Mouse (Mus musculus) embryonic facial prominence, embryonic 15.5 days (tissue): ENCODE data around the gene Scpep1. TPM values are rescaled to one million over a fixed set of nuclear protein-coding genes. Genes with fewer than 3 reads are reported as not detected.

Experiments used
- ATAC-seq: fragments of 200-750 bp; cut with Nextera tagmentation; 2 replicates; pipeline ENCODE4 v1.8.0; 2017; ENCODE audit warnings: low read depth, moderate TSS enrichment; ENCODE audit not compliant: insufficient number of reproducible peaks, low FRiP score, low TSS enrichment
- H3K27ac ChIP-seq: fragments of 300-500 bp; sonication (generic); replicated peaks from 2 replicates; pipeline ENCODE4 v1.5.1; 2015; ENCODE audit warnings: mild to moderate bottlenecking, inconsistent platforms
- H3K27me3 ChIP-seq: fragments of 300-500 bp; sonication (generic); 2 replicates; pipeline ENCODE4 v1.6.1; 2015; ENCODE audit warnings: inconsistent platforms
- H3K36me3 ChIP-seq: fragments of 300-500 bp; sonication (generic); 2 replicates; pipeline ENCODE4 v1.6.1; 2015; ENCODE audit warnings: mild to moderate bottlenecking, inconsistent platforms
- H3K4me1 ChIP-seq: fragments of 300-500 bp; sonication (generic); 2 replicates; pipeline ENCODE4 v1.6.1; 2015; ENCODE audit warnings: inconsistent platforms
- H3K4me2 ChIP-seq: fragments of 300-500 bp; sonication (generic); replicated peaks from 2 replicates; pipeline ENCODE4 v1.6.1; 2015; ENCODE audit warnings: mild to moderate bottlenecking, inconsistent platforms
- H3K4me3 ChIP-seq: fragments of 300-500 bp; sonication (generic); replicated peaks from 2 replicates; pipeline ENCODE4 v1.5.1; 2015; ENCODE audit warnings: mild to moderate bottlenecking, inconsistent platforms
- H3K9ac ChIP-seq: fragments of 300-500 bp; sonication (generic); 2 replicates; pipeline ENCODE4 v1.6.1; 2015; ENCODE audit warnings: inconsistent platforms
- H3K9me3 ChIP-seq: fragments of 300-500 bp; sonication (generic); replicated peaks from 2 replicates; pipeline ENCODE4 v1.6.1; 2016; ENCODE audit warnings: inconsistent platforms
- WGBS: fragments of 180-500 bp; shearing (Covaris S2); methylation state at CpG from one replicate; pipeline ENCODE4 v1.1.7; 2015; 5-methylcytosine and 5-hydroxymethylcytosine counted together
- polyA plus RNA-seq: library from polyadenylated mRNA; unstranded; fragments of >200 nt; fragmentation: Nextera tagmentation; extraction: Ambion mirVana; gene quantifications from 2 replicates; pipeline ENCODE4 v1.2.1, GENCODE M21; 2015

Scpep1 gene
- polyA plus RNA-seq, 1 experiment from 2014 or later: 103 TPM

DNA sequence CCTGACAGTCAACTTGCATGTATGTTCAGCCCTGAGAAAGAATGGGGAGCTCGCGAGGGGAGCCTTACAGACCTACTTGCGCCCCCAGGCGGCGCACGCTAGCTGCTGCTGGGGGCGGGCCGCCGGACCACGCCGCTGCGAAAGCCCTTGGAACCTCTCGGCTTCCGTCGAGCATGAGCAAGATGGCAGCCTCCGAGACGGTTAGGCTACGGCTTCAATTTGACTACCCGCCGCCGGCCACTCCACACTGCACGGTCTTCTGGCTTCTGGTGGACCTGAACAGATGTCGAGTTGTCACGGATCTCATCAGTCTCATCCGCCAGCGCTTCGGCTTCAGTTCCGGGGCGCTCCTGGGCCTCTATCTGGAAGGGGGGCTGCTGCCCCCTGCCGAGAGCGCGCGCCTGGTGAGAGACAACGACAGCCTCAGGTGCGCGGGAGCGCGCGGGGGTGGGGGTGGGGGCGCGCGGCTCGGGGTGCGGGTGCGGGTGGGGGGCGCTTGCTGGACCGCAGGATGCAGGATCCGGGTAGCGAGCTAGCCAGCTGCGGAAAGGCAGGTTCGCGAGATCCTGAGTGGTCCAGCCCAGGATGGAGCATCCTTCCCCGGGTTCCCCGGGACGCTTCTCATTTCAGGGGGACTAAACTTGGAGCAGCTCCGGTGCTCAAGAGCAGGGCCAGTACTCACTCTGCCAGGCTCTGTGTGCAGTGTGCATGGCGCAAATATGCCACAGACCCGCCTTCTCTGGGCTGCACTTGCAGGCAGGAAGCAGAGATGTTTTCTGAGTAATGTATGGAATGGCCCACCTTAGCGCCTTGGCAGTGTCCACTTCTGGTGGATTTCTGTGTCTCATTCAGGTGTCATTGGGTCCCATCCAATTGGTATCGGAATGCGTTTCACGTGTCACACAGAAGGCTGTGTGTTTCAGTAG, 18.8 kb upstream of the Scpep1 start:
- no peaks in the 10 kb centered on the region for H3K27me3 ChIP-seq
- peak overlapping the region; percentile 86 for H3K27ac ChIP-seq
- peak overlapping the region; percentile 69 for H3K4me3 ChIP-seq
- peak overlapping the region; percentile 75 for H3K4me2 ChIP-seq
- ATAC-seq: peak; percentile 81
- peaks cover 9% of the 10 kb centered on the region for H3K4me1 ChIP-seq
- WGBS: under 1% methylated on average over 62 of the region's 62 CpGs
- no peaks in the 10 kb centered on the region for H3K9me3 ChIP-seq
- H3K36me3 ChIP-seq: no peaks in the 10 kb centered on the region
- H3K9ac ChIP-seq: peak overlapping the region; percentile 55

DNA sequence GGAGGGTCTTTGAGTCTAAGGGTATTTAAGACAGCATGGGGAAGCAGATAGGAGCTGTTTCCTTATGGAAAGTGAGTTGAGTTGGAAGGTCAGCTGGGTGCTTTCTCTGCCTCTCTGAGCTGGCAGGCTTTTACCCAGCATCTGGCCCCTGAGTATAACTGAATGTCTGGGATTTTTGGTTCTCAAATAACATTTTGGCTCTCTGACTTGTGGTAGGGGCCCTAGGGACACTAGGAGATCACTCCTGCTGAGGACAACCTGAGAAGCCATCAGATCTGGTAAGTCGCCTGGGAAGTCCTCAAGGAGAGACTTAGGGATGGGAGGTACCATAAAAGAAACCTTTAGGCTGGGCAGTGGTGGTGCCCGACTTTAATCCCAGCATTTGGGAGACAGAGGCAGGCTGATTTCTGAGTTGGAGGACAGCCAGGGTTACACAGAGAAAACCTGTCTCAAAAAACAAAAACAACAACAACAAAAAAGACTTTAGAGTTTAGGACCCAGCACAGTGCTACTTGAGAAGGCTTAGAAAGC, 15.0 kb upstream of the Scpep1 start, which contains the start of gene Coil:
Coil (plus strand) TSS at position 51 of the 531 bp plus-strand sequence.
- WGBS: 27% methylated on average over 2 of the region's 2 CpGs
- H3K9ac ChIP-seq: no peak within 1 kb of the TSS
- no peak within 1 kb of the TSS for H3K27ac ChIP-seq
- ATAC-seq: no peak
- no peaks in the 10 kb centered on the region for H3K9me3 ChIP-seq
- no peak within 1 kb of the TSS for H3K4me2 ChIP-seq
- H3K4me3 ChIP-seq: no peak within 1 kb of the TSS
- no peaks in the 10 kb centered on the region for H3K36me3 ChIP-seq
- H3K27me3 ChIP-seq: no peaks in the 10 kb centered on the region
- H3K4me1 ChIP-seq: peaks cover 9% of the 10 kb centered on the region

DNA sequence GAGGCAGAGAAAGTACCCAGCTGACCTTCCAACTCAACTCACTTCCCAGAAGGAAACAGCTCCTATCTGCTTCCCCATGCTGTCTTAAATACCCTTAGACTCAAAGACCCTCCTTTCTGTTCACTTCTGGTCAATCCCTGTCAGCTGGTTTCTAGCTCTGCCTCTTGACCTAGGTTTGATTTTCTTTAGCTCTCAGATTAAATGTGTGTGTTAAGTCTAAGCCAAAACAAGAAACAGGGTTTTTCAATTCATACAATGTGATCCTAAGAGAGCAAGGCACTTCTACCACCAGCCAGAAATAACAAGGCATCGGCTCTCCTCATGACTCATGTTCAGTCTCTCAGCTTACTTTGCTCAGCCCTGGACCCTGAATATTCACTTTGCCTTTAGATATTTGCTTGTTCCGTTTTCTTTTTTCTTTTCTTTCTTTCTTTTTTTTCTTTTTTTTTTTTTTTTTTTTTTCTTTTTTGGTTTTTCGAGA, 11.7 kb upstream of the Scpep1 start, which contains the start of gene Elobl:
Elobl (minus strand) TSS at position 51 of the 481 bp plus-strand sequence.
- H3K36me3 ChIP-seq: no peaks in the 10 kb centered on the region
- H3K4me3 ChIP-seq: no peak within 1 kb of the TSS
- no peak within 1 kb of the TSS for H3K27ac ChIP-seq
- H3K4me1 ChIP-seq: no peaks in the 10 kb centered on the region
- WGBS: 88% methylated on average over 2 of the region's 3 CpGs
- H3K9ac ChIP-seq: no peak within 1 kb of the TSS
- H3K9me3 ChIP-seq: no peaks in the 10 kb centered on the region
- H3K4me2 ChIP-seq: no peak within 1 kb of the TSS
- no peaks in the 10 kb centered on the region for H3K27me3 ChIP-seq
- ATAC-seq: no peak

DNA sequence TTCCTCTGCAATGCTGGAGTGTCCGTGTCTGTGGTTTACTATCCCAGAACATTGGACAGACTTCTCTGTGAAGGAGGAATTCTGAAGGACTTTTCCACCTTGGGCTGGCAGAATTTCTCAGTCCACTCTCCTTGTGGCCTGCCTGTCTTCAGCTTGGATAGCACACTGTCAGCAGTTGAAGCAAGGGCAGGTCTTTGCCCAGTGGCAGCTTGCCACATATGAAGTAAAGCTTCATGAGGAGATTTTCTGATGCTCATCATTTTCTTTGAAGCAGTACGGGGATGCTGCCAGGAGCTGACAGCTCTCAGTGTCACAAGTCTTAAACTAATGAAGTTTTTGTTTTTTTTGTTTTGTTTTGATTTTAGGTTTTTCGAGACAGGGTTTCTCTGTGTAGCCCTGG, 3.6 kb upstream of the Scpep1 start:
- peaks cover 11% of the 10 kb centered on the region; the same call in 1 of the 2 replicates for H3K4me1 ChIP-seq
- no peaks in the 10 kb centered on the region for H3K36me3 ChIP-seq
- H3K27ac ChIP-seq: no peak overlapping the region
- H3K9ac ChIP-seq: no peak overlapping the region
- H3K4me2 ChIP-seq: no peak overlapping the region
- ATAC-seq: no peak
- no peaks in the 10 kb centered on the region for H3K27me3 ChIP-seq
- no peaks in the 10 kb centered on the region for H3K9me3 ChIP-seq
- H3K4me3 ChIP-seq: no peak overlapping the region
- WGBS: 73% methylated on average over 3 of the region's 3 CpGs

DNA sequence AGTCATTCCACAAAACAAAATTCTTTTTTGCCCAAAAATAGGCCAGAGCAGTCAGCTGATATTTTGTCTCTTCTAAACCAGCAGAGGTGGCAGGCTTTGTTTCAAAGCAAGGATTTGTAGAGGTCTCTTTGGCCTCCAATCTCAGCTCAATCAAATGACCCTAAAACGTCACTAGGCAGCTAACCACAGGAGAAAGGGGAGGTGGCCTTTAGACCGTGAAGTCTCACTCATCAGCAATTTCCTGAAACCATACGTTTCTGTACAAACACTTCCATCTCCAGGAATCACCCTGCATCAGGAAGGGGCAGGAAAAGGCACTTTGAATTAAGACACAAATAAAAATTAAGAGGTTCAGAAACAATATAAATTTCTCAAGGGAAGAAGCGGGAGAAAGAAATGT, 462 bp downstream of the Scpep1 start:
- peak; percentile 52; the same call in 1 of the 2 replicates for ATAC-seq
- H3K4me2 ChIP-seq: peak overlapping the region; percentile 53
- no peaks in the 10 kb centered on the region for H3K27me3 ChIP-seq
- H3K4me3 ChIP-seq: peak overlapping the region; percentile 59
- 0 out of 2 replicates have a peak, but pooled peaks cover 4% of the 10 kb centered on the region for H3K36me3 ChIP-seq
- H3K9me3 ChIP-seq: no peaks in the 10 kb centered on the region
- peak overlapping the region; percentile 9; the same call in 1 of the 2 replicates for H3K9ac ChIP-seq
- peak overlapping the region; percentile 58; the same call in 1 of the 2 replicates for H3K27ac ChIP-seq
- WGBS: under 1% methylated on average over 4 of the region's 4 CpGs
- H3K4me1 ChIP-seq: peaks cover 11% of the 10 kb centered on the region; the same call in 1 of the 2 replicates

DNA sequence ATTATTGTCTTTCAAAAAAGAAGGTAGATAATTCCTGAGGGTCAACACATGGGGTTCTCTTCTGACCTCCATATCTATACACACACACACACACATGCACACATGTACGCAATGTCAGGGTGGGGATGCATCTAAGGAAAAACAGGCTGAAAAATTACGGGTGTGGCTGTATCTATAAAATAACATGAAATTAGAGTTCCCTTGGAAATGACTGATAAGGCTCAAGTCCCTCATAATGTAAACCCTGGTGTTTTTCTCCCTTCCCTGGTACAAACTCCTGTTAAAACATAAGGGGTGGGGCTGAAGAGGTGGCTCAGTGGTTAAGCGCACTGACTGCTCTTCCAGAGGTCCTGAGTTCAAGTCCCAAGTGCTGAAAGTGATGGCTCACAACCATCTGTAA, 1.7 kb downstream of the Scpep1 start:
- Histone ChIP-seq H3K36me3 (0 out of 2 replicates have a peak, but pooled peaks cover 4% of the 10 kb centered on the region), H3K9ac (no peak overlapping the region), H3K27ac (no peak overlapping the region), H3K27me3 (no peaks in the 10 kb centered on the region), H3K9me3 (no peaks in the 10 kb centered on the region), H3K4me1 (peaks cover 11% of the 10 kb centered on the region; the same call in 1 of the 2 replicates), H3K4me2 (no peak overlapping the region), H3K4me3 (no peak overlapping the region)
- ATAC-seq: no peak
- 92% methylated on average over 3 of the region's 3 CpGs for WGBS

DNA sequence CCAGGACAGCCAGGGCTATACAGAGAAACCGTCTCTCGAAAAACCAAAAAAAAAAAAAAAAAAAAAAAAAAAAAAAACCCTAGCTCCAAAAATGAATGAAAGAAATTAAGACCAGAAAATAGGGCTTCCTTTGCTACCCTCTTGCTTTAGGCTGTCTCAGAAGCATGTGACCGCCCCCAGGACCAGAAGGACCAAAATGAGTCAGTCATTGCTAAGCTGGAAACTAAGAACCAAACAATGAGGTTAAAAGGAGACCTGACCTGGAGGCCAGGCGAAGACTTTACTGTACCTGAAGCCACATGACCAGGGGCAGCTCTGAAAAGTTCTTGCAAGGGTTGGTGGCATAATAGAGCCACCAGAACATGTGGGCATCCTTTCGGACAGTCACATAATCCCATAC, 3.1 kb downstream of the Scpep1 start:
- Histone ChIP-seq H3K4me1 (peaks cover 11% of the 10 kb centered on the region; the same call in 1 of the 2 replicates), H3K27ac (no peak overlapping the region), H3K36me3 (0 out of 2 replicates have a peak, but pooled peaks cover 4% of the 10 kb centered on the region), H3K4me2 (no peak overlapping the region), H3K9me3 (no peaks in the 10 kb centered on the region), H3K4me3 (no peak overlapping the region), H3K9ac (no peak overlapping the region), H3K27me3 (no peaks in the 10 kb centered on the region)
- no peak for ATAC-seq
- 88% methylated on average over 5 of the region's 5 CpGs for WGBS

DNA sequence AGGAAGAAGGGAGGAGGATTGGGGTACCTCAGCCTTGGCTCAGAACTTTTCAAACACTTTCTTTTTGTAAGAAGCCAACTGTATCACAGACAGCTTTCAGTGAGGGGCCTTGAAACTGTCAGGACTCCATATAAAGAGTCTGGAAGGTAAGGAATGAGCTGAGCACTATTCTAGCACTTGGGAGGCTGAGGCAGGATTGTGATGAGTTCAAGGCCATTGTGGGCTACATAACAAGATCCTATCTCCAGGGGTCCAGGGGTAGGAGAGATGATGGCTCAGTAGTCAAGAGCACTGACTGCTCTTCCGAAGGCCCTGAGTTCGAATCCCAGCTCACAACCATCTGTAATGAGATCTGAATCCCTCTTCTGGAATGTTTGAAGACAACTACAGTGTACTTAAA, 3.7 kb downstream of the Scpep1 start:
- 88% methylated on average over 2 of the region's 2 CpGs for WGBS

DNA sequence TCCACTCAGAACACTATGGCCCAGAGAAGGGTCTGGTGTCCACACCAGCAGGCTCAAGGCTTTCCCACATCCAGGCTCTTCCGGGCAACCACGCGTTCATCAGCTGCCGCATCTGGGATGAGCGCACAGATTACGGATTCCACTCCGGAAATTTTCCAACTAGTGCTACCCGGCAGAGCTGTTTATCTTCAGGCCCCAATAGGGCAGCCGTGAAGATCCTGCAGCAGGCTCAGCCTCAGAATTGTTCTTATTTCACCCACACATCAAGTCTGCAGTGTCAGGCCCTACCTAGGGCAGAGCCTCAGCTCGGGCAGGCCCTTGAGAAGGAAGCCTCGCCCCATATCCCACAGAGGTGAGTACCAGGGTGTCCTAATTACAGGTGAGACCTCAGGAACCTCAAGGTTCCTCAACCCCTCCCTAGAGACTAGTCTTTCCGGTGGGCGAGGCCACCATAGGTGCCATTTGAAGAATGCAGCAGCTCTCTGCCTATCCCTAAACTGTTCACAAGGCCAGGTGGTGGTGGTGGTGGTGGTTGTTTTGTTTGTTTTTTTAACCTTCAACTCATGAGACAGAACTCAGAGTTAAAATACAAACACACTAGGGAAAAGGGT, 4.5 kb downstream of the Scpep1 start:
- WGBS: 79% methylated on average over 13 of the region's 13 CpGs
- Histone ChIP-seq H3K27ac (no peak overlapping the region), H3K9me3 (no peaks in the 10 kb centered on the region), H3K36me3 (0 out of 2 replicates have a peak, but pooled peaks cover 11% of the 10 kb centered on the region), H3K9ac (no peak overlapping the region), H3K4me3 (no peak overlapping the region), H3K4me2 (no peak overlapping the region), H3K27me3 (no peaks in the 10 kb centered on the region), H3K4me1 (peaks cover 10% of the 10 kb centered on the region; the same call in 1 of the 2 replicates)
- ATAC-seq: no peak

More for the DNA sequence above, 3.7 kb downstream of the Scpep1 start:
- 0 out of 2 replicates have a peak, but pooled peaks cover 10% of the 10 kb centered on the region for H3K36me3 ChIP-seq
- no peaks in the 10 kb centered on the region for H3K27me3 ChIP-seq
- H3K4me2 ChIP-seq: no peak overlapping the region
- H3K4me3 ChIP-seq: no peak overlapping the region
- peaks cover 11% of the 10 kb centered on the region; the same call in 1 of the 2 replicates for H3K4me1 ChIP-seq
- H3K27ac ChIP-seq: no peak overlapping the region
- ATAC-seq: no peak
- no peak overlapping the region for H3K9ac ChIP-seq
- no peaks in the 10 kb centered on the region for H3K9me3 ChIP-seq

DNA sequence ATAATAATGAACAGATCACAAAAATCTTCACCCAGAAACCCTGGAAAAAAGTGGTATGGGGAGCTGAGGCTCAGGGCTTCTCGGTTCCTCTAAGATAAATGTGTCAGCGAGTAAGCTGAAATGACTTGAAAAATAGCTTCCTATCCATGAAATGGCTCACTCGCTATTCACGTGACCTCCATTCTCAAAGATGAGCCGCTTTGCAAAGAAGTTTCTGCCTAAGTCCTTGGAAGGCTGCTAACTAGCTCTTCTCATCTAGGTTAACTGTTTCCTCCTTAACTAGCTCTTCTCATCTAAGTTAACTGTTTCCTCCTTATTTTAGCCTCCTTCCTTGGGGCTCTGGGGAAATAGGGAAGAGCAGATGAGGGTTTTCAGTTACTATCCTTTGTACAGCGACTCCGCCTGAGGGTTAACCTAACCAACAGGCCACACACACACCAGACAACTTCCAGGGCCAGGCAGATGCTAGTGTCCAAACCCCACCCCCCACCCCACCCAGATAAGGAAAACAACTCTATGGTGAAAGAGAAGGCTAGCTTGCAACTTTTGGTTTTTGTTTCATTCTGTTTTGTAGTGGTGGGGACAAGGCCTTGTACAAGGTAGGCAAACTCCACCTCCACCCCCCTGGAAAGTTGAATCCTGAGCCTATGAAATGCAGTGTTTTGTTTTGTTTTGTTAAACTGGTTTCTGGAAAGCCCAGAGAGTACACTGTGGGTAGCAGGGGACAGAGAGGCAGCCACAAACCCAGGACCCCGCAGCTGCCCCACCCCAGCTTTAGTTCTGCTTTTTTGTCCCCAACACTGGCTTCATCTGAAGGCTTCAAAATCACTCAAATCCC, 5.2 kb downstream of the Scpep1 start:
- WGBS: 81% methylated on average over 8 of the region's 8 CpGs

More for the DNA sequence above, 5.2 kb downstream of the Scpep1 start:
- Histone ChIP-seq H3K4me1 (0 out of 2 replicates have a peak, but pooled peaks cover 5% of the 10 kb centered on the region), H3K4me2 (no peak overlapping the region), H3K9ac (no peak overlapping the region), H3K27ac (no peak overlapping the region), H3K9me3 (no peaks in the 10 kb centered on the region), H3K36me3 (peaks cover 18% of the 10 kb centered on the region), H3K4me3 (no peak overlapping the region), H3K27me3 (no peaks in the 10 kb centered on the region)
- ATAC-seq: no peak
